Mouse (Mus musculus) adrenal gland, postnatal 4 days (tissue): ENCODE measurements at regions not wholly inside any gene's neighbourhood (a gene's known extent, or its start where the extent isn't known, plus 50 kb on each side); places are given as distances from the start of the nearest gene placed in this dataset. TPM values are rescaled to one million over a fixed set of nuclear protein-coding genes. Genes with fewer than 3 reads are reported as not detected.
"Not testable (repeated sequence)": the region's sequence is repeated elsewhere in the genome, so short reads cannot be mapped to it uniquely, and the experiment has no call there.

Experiments used
- DNase-seq, 2 experiments: peaks; one replicate each; pipeline ENCODE4 v3.0.0; 2021 to 2022; ENCODE audit warnings: low spot score in 2 of 2, mixed read lengths in 2 of 2
- microRNA-seq: library from miRNA; unstranded; fragments of <30 nt; microRNA quantifications from one replicate; pipeline ENCODE4 v1.2.0, GENCODE M21; 2021

DNA sequence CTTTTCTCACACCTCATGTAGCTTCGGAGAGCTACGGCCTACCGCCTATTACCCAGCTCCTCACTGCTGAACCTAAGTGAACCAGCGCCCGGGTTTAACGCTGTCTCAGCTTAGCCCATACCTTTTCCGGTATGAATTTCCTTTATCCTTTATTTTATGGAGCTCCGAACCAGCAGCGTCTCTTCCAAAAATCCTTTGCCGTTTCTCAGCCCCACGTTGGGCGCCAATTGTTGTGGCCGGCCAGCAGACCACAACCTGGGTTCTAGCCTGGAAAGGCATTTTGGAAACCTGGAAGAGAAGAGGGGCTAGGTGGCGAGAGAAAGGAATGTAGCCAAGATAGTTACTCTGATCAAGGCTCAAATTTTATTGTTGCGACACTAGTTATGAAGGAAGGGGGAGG is 85.5 kb upstream of the Lemd2 start:
- not testable (repeated sequence) for DNase-seq

- not testable (repeated sequence) for DNase-seq
These were observed 83.7 kb upstream of the Lemd2 start for GRCm38 (mm10) chr17:27287986-27288385.

- DNase-seq = no peak
These were observed 77.0 kb upstream of the Lemd2 start for GRCm38 (mm10) chr17:27281241-27281640.

GRCm38 (mm10) chr17:27279491-27280288 is 75.4 kb upstream of the Lemd2 start:
- DNase-seq = not testable (repeated sequence)

DNA sequence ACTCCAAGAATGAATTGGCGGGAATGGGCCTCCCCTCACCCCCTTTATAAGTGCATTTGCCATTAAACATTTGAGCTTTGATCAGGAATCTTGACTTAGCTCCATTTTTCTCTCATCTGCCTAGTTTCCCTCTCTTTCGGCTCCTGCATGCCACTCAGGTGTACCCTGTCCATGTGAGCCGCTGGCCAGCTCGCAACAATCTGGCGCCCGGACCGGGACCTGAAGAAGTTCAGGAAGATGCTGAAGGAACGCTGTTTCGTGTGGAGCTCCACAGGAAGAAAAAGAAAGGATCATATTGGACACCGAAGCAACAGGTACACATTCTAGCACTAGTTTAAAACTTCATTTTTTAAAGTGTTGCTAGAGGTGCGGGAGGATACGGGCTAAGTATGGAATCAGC is 73.5 kb upstream of the Lemd2 start:
- DNase-seq = not testable (repeated sequence)

DNA sequence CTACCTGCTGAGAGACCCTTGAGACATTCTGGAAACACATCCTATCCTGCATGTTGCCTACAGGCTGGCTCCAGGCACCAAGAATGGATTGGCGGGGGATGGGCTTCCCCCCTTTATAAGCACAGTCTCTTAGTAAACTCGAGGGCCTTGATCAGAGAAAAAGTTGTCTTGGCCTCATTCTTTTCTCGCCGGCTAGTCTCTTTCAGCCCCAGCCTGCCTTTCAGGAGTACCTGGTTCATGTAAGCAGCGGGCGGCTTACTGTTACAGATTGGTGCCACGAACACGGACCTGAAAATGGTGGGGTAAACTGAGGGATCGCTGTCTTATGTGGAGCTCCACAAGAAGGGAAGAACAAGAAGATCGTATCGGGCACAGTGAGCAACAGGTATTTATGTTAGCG is 67.5 kb upstream of the Lemd2 start:
- DNase-seq = not testable (repeated sequence)

GRCm38 (mm10) chr17:27270776-27271175 is 66.5 kb upstream of the Lemd2 start:
- DNase-seq = not testable (repeated sequence)

GRCm38 (mm10) chr17:27264607-27265006 is 60.3 kb upstream of the Lemd2 start:
- DNase-seq = not testable (repeated sequence)

DNA sequence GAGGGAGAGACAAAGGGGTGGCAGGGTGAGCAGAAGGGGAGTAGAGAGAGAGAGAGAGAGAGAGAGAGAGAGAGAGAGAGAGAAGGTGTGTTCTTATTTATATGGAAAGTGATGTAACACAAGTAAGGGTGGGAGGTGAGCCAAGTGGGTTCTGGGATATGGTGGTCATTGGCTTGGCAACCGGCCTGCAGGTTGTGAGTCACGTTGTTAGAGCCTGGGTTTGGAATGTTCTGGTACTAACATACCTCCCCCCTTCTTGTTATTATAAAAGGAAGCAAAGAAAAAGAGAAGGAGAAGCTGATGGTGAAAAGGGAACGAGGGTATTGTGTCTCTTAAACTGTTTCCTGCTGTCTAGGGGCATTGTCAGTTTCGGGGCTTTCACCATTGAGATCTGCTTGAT is 58.3 kb upstream of the Lemd2 start:
- no peak for DNase-seq

- no peak for DNase-seq
These were observed 57.7 kb upstream of the Lemd2 start for GRCm38 (mm10) chr17:27261981-27262380.

DNA sequence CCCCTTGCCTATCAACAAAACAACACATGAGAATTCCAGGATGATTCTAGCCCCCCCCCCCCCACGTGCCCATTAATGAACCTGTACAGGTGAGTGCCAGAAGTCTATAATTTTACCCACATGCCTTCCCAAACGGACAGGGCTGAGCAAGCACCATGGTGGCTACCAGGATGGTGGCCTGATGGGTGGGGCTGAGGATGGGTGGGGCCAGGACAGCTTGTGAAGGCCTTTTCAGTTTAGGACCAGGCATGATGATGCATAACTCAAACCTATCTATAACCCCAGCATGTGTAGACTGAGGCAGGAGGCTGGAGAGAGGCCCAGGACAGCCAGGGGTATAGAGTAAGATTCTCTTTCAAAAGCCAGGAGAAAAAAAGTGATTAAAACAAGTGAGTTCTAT is 57.0 kb upstream of the Lemd2 start:
- DNase-seq = no peak

GRCm38 (mm10) chr17:27260116-27260515 is 55.8 kb upstream of the Lemd2 start:
- DNase-seq = no peak

DNA sequence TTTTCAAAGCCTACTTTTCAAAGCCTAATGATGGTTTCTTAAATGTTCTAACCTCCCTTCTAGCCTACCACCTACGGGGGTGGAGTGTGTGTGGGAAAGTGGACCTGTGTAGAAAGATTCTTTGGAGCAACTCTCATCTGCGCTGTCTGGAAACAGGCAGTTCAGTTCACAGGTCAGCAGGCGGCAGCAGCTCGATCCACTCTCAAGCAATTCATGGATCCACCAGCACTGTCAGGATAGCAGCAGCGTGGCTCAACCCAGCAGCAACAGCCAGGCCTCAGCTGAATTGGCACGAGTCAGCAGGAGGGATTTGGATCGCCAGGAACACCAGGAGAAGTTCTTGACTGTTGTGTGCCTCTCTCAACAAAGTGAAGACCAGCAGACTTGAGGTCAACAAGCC is 53.1 kb upstream of the Lemd2 start:
- DNase-seq = no peak

- DNase-seq = no peak
These were observed 51.5 kb upstream of the Lemd2 start for GRCm38 (mm10) chr17:27255804-27256203.

Small RNA genes in the stretch of these regions (microRNA-seq; reads per million reads assigned to microRNA genes)
- gene Mir7214 (not detected), gene Mir7216 (not detected), gene Mir7217 (not detected), gene Mir7218 (not detected)
